Mouse (Mus musculus): Measurements from ENCODE around the gene Emp3.

GRCm38 (mm10) chr7:45916056-45917003, 4.9 kb downstream of the Emp3 start:
- TF ChIP-seq CTCF (conservative IDR thresholded peaks at IDR 0.05 in 1 of 2, IDR thresholded peaks at IDR 0.05 in 1 of 2; ENCODE audit: low read depth in 2 of 2, low read length in 2 of 2) (no peak), POLR2A (IDR thresholded peaks at IDR 0.05; ENCODE audit: low read depth, low read length) (no peak), KAT2A (IDR thresholded peaks at IDR 0.05; ENCODE audit: insufficient replicate concordance, low read length) (no peak), MEF2A (IDR thresholded peaks at IDR 0.05; ENCODE audit: borderline replicate concordance, low read depth, low read length) (no peak), ZC3H11A (IDR thresholded peaks at IDR 0.05; ENCODE audit: low read depth, low read length) (no peak), POLR2AphosphoS2 (IDR thresholded peaks at IDR 0.05; ENCODE audit: low read depth, low read length) (no peak), MXI1 (IDR thresholded peaks at IDR 0.05; ENCODE audit: low read depth, low read length) (no peak), MAFK (IDR thresholded peaks at IDR 0.05; ENCODE audit: insufficient replicate concordance, low read length) (no peak)
